Mouse (Mus musculus): ENCODE data around the gene Eif3f. TPM values are rescaled to one million over a fixed set of nuclear protein-coding genes. Genes with fewer than 3 reads are reported as not detected.

Gene Eif3f
- polyA plus RNA-seq, 1 experiment from 2014 or later, result 61.1 TPM

Other genes with a start within 250 kb of the Eif3f start
- not detected in 2 replicates for gene Olfr512, start 221.1 kb upstream of the Eif3f start, polyA plus RNA-seq (2016; fragmentation: Nextera tagmentation; extraction: Ambion mirVana)
- gene Olfr513, start 183.4 kb upstream of the Eif3f start, polyA plus RNA-seq (2016; fragmentation: Nextera tagmentation; extraction: Ambion mirVana), result not detected in 2 replicates
- gene Olfr514, start 108.4 kb upstream of the Eif3f start, polyA plus RNA-seq (2016; fragmentation: Nextera tagmentation; extraction: Ambion mirVana), result not detected in 2 replicates
- gene Olfr516, start 83.9 kb upstream of the Eif3f start, polyA plus RNA-seq (2016; fragmentation: Nextera tagmentation; extraction: Ambion mirVana), result not detected in 2 replicates
- gene Olfr517, start 62.0 kb upstream of the Eif3f start, polyA plus RNA-seq (2016; fragmentation: Nextera tagmentation; extraction: Ambion mirVana), result not detected in 2 replicates
- not detected in 2 replicates for gene Olfr518, start 49.4 kb upstream of the Eif3f start, polyA plus RNA-seq (2016; fragmentation: Nextera tagmentation; extraction: Ambion mirVana)
- not detected in 2 replicates for gene Olfr519, start 40.0 kb upstream of the Eif3f start, polyA plus RNA-seq (2016; fragmentation: Nextera tagmentation; extraction: Ambion mirVana)
- gene Nlrp10, start 4.2 kb upstream of the Eif3f start, polyA plus RNA-seq (2016; fragmentation: Nextera tagmentation; extraction: Ambion mirVana), result 1.9 and 3.8 TPM in 2 replicates
- 0.25 and 0.88 TPM in 2 replicates for gene Tub, start 15.9 kb downstream of the Eif3f start, polyA plus RNA-seq (2016; fragmentation: Nextera tagmentation; extraction: Ambion mirVana)
- 2.4 and 2.9 TPM in 2 replicates for gene Ric3, start 148.9 kb downstream of the Eif3f start, polyA plus RNA-seq (2016; fragmentation: Nextera tagmentation; extraction: Ambion mirVana)
- gene Lmo1, start 240.8 kb downstream of the Eif3f start, polyA plus RNA-seq (2016; fragmentation: Nextera tagmentation; extraction: Ambion mirVana), result 1.3 and 7.3 TPM in 2 replicates